Mouse (Mus musculus): ENCODE data around the gene Olfr202. TPM values are rescaled to one million over a fixed set of nuclear protein-coding genes. Genes with fewer than 3 reads are reported as not detected.
"Not testable (repeated sequence)": the region's sequence is repeated elsewhere in the genome, so short reads cannot be mapped to it uniquely, and the experiment has no call there.

Gene Olfr202
- polyA plus RNA-seq (2011; ENCODE audit: insufficient read length, low read depth, missing spikeins) = not detected in 2 replicates

- no peak within 1 kb of the TSS for H3K4me3 ChIP-seq (ENCODE audit: insufficient read depth, low read length)
- no peak within 1 kb of the TSS for H3K27ac ChIP-seq (ENCODE audit: insufficient read depth, low read length)
- TF ChIP-seq CTCF (IDR thresholded peaks at IDR 0.05; ENCODE audit: borderline replicate concordance, insufficient read depth, low read length) (no peak), POLR2A (IDR thresholded peaks at IDR 0.05; ENCODE audit: low read depth, low read length) (no peak)
Observed at GRCm38 (mm10) chr16:59286693-59287092, at the start of gene Olfr202. TSS of gene Olfr202 (minus strand) at chr16:59286793.

DNA sequence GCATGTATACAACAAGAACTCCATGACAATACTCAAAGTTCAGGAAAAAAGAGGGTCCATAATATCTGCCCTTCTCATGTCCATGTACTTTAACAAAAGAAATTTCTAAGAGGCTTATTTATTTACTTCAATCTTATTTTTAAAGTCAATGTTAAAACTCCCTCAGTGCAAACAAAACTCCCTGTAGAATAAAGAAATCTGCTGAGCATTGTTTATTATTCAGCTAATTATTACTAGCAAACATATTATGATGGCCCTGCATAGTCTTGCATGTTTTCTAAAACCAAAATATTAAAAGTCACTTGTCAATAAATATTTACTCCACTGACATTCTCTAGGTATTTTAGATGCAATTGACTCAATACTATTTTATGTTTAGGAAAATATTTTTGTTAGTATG, 44.4 kb upstream of the Olfr202 start, which contains the start of gene Olfr205:
Olfr205 (minus strand) TSS at position 101 of the 400 bp plus-strand sequence.
- TF ChIP-seq POLR2A (IDR thresholded peaks at IDR 0.05; ENCODE audit: low read depth, low read length) = no peak
- TF ChIP-seq CTCF (IDR thresholded peaks at IDR 0.05; ENCODE audit: borderline replicate concordance, insufficient read depth, low read length) = no peak
- Histone ChIP-seq H3K4me1 (ENCODE audit: control insufficient read depth, insufficient read depth, low read length) (no peaks in the 10 kb centered on the region), H3K4me3 (ENCODE audit: insufficient read depth, low read length) (no peak within 1 kb of the TSS), H3K27ac (ENCODE audit: insufficient read depth, low read length) (no peak within 1 kb of the TSS)

More at GRCm38 (mm10) chr16:59286693-59287092, at the start of gene Olfr202:
- H3K4me1 ChIP-seq (ENCODE audit: control insufficient read depth, insufficient read depth, low read length) = no peaks in the 10 kb centered on the region

GRCm38 (mm10) chr16:59323262-59323661, 36.7 kb upstream of the Olfr202 start:
- H3K27ac ChIP-seq (ENCODE audit: insufficient read depth, low read length); H3K4me3 ChIP-seq (ENCODE audit: insufficient read depth, low read length); H3K4me1 ChIP-seq (ENCODE audit: control insufficient read depth, insufficient read depth, low read length): not testable (repeated sequence)

- H3K4me3 ChIP-seq (ENCODE audit: insufficient read depth, low read length) = no peak within 1 kb of the TSS
- no peak for TF ChIP-seq CTCF (IDR thresholded peaks at IDR 0.05; ENCODE audit: borderline replicate concordance, insufficient read depth, low read length)
- TF ChIP-seq POLR2A (IDR thresholded peaks at IDR 0.05; ENCODE audit: low read depth, low read length) = no peak
- no peaks in the 10 kb centered on the region for H3K4me1 ChIP-seq (ENCODE audit: control insufficient read depth, insufficient read depth, low read length)
- no peak within 1 kb of the TSS for H3K27ac ChIP-seq (ENCODE audit: insufficient read depth, low read length)
Observed at GRCm38 (mm10) chr16:59318148-59318547, 31.6 kb upstream of the Olfr202 start, which contains the start of gene Olfr204. TSS of gene Olfr204 (minus strand) at chr16:59318248.

DNA sequence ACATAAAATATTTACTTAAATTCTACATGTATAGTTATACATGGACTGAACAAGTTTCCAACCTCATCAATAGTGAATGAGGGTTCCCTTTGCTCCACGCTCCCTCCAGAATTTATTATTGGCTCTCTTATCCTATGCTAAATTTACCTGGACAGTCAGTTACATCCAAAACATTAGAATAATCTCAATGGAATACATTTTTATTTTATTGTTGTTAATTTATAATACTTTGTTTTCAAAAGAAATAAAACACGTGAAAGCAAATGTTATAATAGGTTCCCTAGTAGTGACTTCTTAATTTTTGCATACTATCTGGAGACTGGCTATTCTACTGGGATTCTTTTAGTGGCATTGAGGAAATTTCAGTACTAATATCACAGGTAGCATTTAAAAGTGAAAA, 12.0 kb upstream of the Olfr202 start, which contains the start of gene Olfr203:
Olfr203 (plus strand) TSS at position 301 of the 400 bp plus-strand sequence.
- Histone ChIP-seq H3K4me3 (ENCODE audit: insufficient read depth, low read length) (no peak within 1 kb of the TSS), H3K27ac (ENCODE audit: insufficient read depth, low read length) (no peak within 1 kb of the TSS), H3K4me1 (ENCODE audit: control insufficient read depth, insufficient read depth, low read length) (no peaks in the 10 kb centered on the region)
- TF ChIP-seq CTCF (IDR thresholded peaks at IDR 0.05; ENCODE audit: borderline replicate concordance, insufficient read depth, low read length) = no peak
- TF ChIP-seq POLR2A (IDR thresholded peaks at IDR 0.05; ENCODE audit: low read depth, low read length) = no peak

GRCm38 (mm10) chr16:59287576-59287975, 983 bp upstream of the Olfr202 start:
- H3K4me3 ChIP-seq (ENCODE audit: insufficient read depth, low read length); H3K4me1 ChIP-seq (ENCODE audit: control insufficient read depth, insufficient read depth, low read length); H3K27ac ChIP-seq (ENCODE audit: insufficient read depth, low read length): not testable (repeated sequence)

DNA sequence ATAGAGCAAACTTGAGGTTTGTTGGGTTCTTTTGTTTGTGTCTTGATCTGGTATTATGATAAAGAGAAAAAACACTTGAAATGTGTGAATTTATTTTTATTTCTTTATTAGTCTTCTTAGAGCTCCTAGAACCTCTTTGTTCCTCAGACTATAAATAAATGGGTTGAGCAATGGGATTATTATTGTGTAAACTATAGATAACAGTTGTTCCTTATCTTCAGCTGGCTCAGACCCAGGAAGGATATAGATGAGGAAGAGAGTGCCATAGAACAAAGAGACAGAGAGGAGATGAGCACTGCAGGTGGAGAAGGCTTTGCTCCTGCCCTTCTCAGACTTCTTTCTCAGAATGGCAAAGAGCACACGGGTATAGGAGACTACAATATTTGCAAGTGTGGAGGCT, 3.1 kb downstream of the Olfr202 start:
- no peak overlapping the region for H3K4me3 ChIP-seq (ENCODE audit: insufficient read depth, low read length)
- H3K4me1 ChIP-seq (ENCODE audit: control insufficient read depth, insufficient read depth, low read length) = no peaks in the 10 kb centered on the region
- TF ChIP-seq POLR2A (IDR thresholded peaks at IDR 0.05; ENCODE audit: low read depth, low read length) = no peak
- no peak for TF ChIP-seq CTCF (IDR thresholded peaks at IDR 0.05; ENCODE audit: borderline replicate concordance, insufficient read depth, low read length)
- no peak overlapping the region for H3K27ac ChIP-seq (ENCODE audit: insufficient read depth, low read length)

DNA sequence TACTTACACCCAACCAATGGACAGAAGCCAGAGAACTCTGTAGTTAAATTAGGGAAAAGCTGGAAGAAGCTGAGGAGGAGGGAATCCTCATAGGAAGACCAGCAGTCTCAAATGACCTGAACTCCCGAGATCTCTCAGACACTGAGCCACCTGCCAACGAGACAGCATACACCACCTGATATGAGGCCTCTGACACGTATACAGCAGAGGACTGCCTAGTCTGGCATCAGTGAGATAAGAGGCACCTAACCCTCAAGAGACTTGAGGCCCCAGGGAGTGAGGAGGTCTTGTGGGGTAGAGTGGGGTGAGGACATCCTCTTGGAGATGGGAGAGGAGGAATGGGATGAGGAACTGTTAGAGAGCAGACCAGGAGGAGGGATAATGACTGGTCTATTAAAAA, 6.1 kb downstream of the Olfr202 start:
- no peaks in the 10 kb centered on the region for H3K4me1 ChIP-seq (ENCODE audit: control insufficient read depth, insufficient read depth, low read length)
- TF ChIP-seq CTCF (IDR thresholded peaks at IDR 0.05; ENCODE audit: borderline replicate concordance, insufficient read depth, low read length) (no peak), POLR2A (IDR thresholded peaks at IDR 0.05; ENCODE audit: low read depth, low read length) (no peak)
- no peak overlapping the region for H3K27ac ChIP-seq (ENCODE audit: insufficient read depth, low read length)
- no peak overlapping the region for H3K4me3 ChIP-seq (ENCODE audit: insufficient read depth, low read length)

GRCm38 (mm10) chr16:59272532-59272931, 14.1 kb downstream of the Olfr202 start, which contains the start of gene Olfr201:
TSS of gene Olfr201 (minus strand) at chr16:59272632.
- H3K4me1 ChIP-seq (ENCODE audit: control insufficient read depth, insufficient read depth, low read length); H3K27ac ChIP-seq (ENCODE audit: insufficient read depth, low read length): not testable (repeated sequence)

DNA sequence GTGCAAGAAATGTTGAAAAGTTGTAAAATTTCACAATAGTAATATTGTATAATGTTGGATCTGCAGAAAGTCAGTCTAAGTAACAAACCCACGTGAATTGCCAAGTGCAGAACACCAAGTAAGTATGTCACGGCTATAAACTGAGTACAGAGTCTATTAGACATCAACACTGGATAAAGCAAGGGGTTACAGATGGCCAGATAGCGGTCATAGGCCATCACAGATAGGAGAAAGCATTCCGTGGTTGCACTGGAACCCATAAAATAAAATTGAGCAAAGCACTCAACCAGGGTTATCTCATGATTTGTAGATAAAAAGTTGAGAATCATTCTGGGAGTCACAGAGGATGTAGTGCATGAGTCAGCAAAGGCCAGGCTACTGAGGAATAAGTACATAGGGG, 17.5 kb downstream of the Olfr202 start:
- not testable (repeated sequence) for H3K4me1 ChIP-seq (ENCODE audit: control insufficient read depth, insufficient read depth, low read length); H3K4me3 ChIP-seq (ENCODE audit: insufficient read depth, low read length)

More at GRCm38 (mm10) chr16:59272532-59272931, 14.1 kb downstream of the Olfr202 start, which contains the start of gene Olfr201:
- H3K4me3 ChIP-seq (ENCODE audit: insufficient read depth, low read length) = not testable (repeated sequence)

GRCm38 (mm10) chr16:59249684-59250083, 36.9 kb downstream of the Olfr202 start:
- no peak overlapping the region for H3K27ac ChIP-seq (ENCODE audit: insufficient read depth, low read length)
- no peak for TF ChIP-seq CTCF (IDR thresholded peaks at IDR 0.05; ENCODE audit: borderline replicate concordance, insufficient read depth, low read length)
- no peak for TF ChIP-seq POLR2A (IDR thresholded peaks at IDR 0.05; ENCODE audit: low read depth, low read length)
- no peak overlapping the region for H3K4me3 ChIP-seq (ENCODE audit: insufficient read depth, low read length)
- no peaks in the 10 kb centered on the region for H3K4me1 ChIP-seq (ENCODE audit: control insufficient read depth, insufficient read depth, low read length)

More for the DNA sequence above, 17.5 kb downstream of the Olfr202 start:
- H3K27ac ChIP-seq (ENCODE audit: insufficient read depth, low read length) = not testable (repeated sequence)

Other genes starting within 250 kb of the Olfr202 start
- not detected in 2 replicates for gene Olfr187, start 247.0 kb downstream of the Olfr202 start, polyA plus RNA-seq (2011; ENCODE audit: insufficient read length, low read depth, missing spikeins)
- not detected in 2 replicates for gene Olfr190, start 208.8 kb downstream of the Olfr202 start, polyA plus RNA-seq (2011; ENCODE audit: insufficient read length, low read depth, missing spikeins)
- not detected in 2 replicates for gene Olfr191, start 197.0 kb downstream of the Olfr202 start, polyA plus RNA-seq (2011; ENCODE audit: insufficient read length, low read depth, missing spikeins)
- not detected in 2 replicates for gene Olfr193, start 174.9 kb downstream of the Olfr202 start, polyA plus RNA-seq (2011; ENCODE audit: insufficient read length, low read depth, missing spikeins)
- not detected in 2 replicates for gene Olfr194, start 165.7 kb downstream of the Olfr202 start, polyA plus RNA-seq (2011; ENCODE audit: insufficient read length, low read depth, missing spikeins)
- not detected in 2 replicates for gene Olfr195, start 139.7 kb downstream of the Olfr202 start, polyA plus RNA-seq (2011; ENCODE audit: insufficient read length, low read depth, missing spikeins)
- not detected in 2 replicates for gene Olfr196, start 116.3 kb downstream of the Olfr202 start, polyA plus RNA-seq (2011; ENCODE audit: insufficient read length, low read depth, missing spikeins)
- not detected in 2 replicates for gene Olfr198, start 83.3 kb downstream of the Olfr202 start, polyA plus RNA-seq (2011; ENCODE audit: insufficient read length, low read depth, missing spikeins)
- gene Olfr199, start 67.0 kb downstream of the Olfr202 start, polyA plus RNA-seq (2011; ENCODE audit: insufficient read length, low read depth, missing spikeins) = not detected in 2 replicates
- gene Olfr201, start 14.2 kb downstream of the Olfr202 start, polyA plus RNA-seq (2011; ENCODE audit: insufficient read length, low read depth, missing spikeins) = not detected in 2 replicates
- not detected in 2 replicates for gene Olfr203, start 12.1 kb upstream of the Olfr202 start, polyA plus RNA-seq (2011; ENCODE audit: insufficient read length, low read depth, missing spikeins)
- not detected in 2 replicates for gene Olfr204, start 31.5 kb upstream of the Olfr202 start, polyA plus RNA-seq (2011; ENCODE audit: insufficient read length, low read depth, missing spikeins)
- not detected in 2 replicates for gene Olfr205, start 44.3 kb upstream of the Olfr202 start, polyA plus RNA-seq (2011; ENCODE audit: insufficient read length, low read depth, missing spikeins)
- not detected in 2 replicates for gene Olfr206, start 62.5 kb upstream of the Olfr202 start, polyA plus RNA-seq (2011; ENCODE audit: insufficient read length, low read depth, missing spikeins)
- gene Olfr209, start 77.2 kb upstream of the Olfr202 start, polyA plus RNA-seq (2011; ENCODE audit: insufficient read length, low read depth, missing spikeins) = not detected in 2 replicates
- not detected in 2 replicates for gene Gabrr3, start 120.5 kb upstream of the Olfr202 start, polyA plus RNA-seq (2011; ENCODE audit: insufficient read length, low read depth, missing spikeins)
- gene Riox2, start 185.0 kb upstream of the Olfr202 start, polyA plus RNA-seq (2011; ENCODE audit: insufficient read length, low read depth, missing spikeins) = 25.3 and 27.7 TPM in 2 replicates

Data from embryonic fibroblast, embryonic 13.5 days (primary cell).